Mouse (Mus musculus): ENCODE measurements at regions not wholly inside any gene's neighbourhood (a gene's known extent, or its start where the extent isn't known, plus 50 kb on each side); places are given as distances from the start of the nearest gene placed in this dataset.

GRCm38 (mm10) chr19:14658479-14658878, 60.6 kb upstream of the Tle4 start:
- Histone ChIP-seq H3K27ac (replicated peaks) (no peak overlapping the region), H3K4me1 (0 out of 2 replicates have a peak, but pooled peaks cover 4% of the 10 kb centered on the region), H3K9me3 (no peaks in the 10 kb centered on the region), H3K9ac (no peak overlapping the region), H3K4me2 (no peak overlapping the region), H3K36me3 (no peaks in the 10 kb centered on the region), H3K4me3 (no peak overlapping the region), H3K27me3 (replicated peaks) (no peaks in the 10 kb centered on the region)
- no peak for ATAC-seq (ENCODE audit: extremely low read depth, insufficient number of reproducible peaks, low FRiP score, low TSS enrichment)
- WGBS: 81% methylated on average over 2 of the region's 2 CpGs

- Histone ChIP-seq H3K27ac (replicated peaks) (no peak overlapping the region), H3K36me3 (no peaks in the 10 kb centered on the region), H3K4me3 (no peak overlapping the region), H3K9me3 (no peaks in the 10 kb centered on the region), H3K4me1 (0 out of 2 replicates have a peak, but pooled peaks cover 4% of the 10 kb centered on the region), H3K4me2 (no peak overlapping the region), H3K9ac (no peak overlapping the region), H3K27me3 (replicated peaks) (no peaks in the 10 kb centered on the region)
- no peak for ATAC-seq (ENCODE audit: extremely low read depth, insufficient number of reproducible peaks, low FRiP score, low TSS enrichment)
- WGBS: 49% methylated on average over 2 of the region's 2 CpGs
These were observed 58.2 kb upstream of the Tle4 start for GRCm38 (mm10) chr19:14656022-14656388.

- no peak overlapping the region for H3K4me3 ChIP-seq
- 52% methylated on average over 5 of the region's 5 CpGs for WGBS
- H3K4me2 ChIP-seq: no peak overlapping the region
- no peak overlapping the region for H3K9ac ChIP-seq
- 0 out of 2 replicates have a peak, but pooled peaks cover 4% of the 10 kb centered on the region for H3K4me1 ChIP-seq
- no peak overlapping the region for H3K27ac ChIP-seq (replicated peaks)
- no peaks in the 10 kb centered on the region for H3K27me3 ChIP-seq (replicated peaks)
- no peak for ATAC-seq (ENCODE audit: extremely low read depth, insufficient number of reproducible peaks, low FRiP score, low TSS enrichment)
- H3K36me3 ChIP-seq: no peaks in the 10 kb centered on the region
- no peaks in the 10 kb centered on the region for H3K9me3 ChIP-seq
These were observed 57.6 kb upstream of the Tle4 start for GRCm38 (mm10) chr19:14655302-14656021.

All from heart, embryonic 13.5 days (tissue).